Mouse (Mus musculus) c-Kit-positive CD71-positive TER-119-negative erythroid progenitor cells, embryonic 14.5 days (primary cell): Measurements from ENCODE around the gene Clic4.
"Not testable (repeated sequence)": the region's sequence is repeated elsewhere in the genome, so short reads cannot be mapped to it uniquely, and the experiment has no call there.

ENCODE experiments used
- DNase-seq: peaks from one replicate; pipeline ENCODE4 v3.0.0-alpha.2; 2013; ENCODE audit warnings: low read depth

The Clic4 gene

DNA sequence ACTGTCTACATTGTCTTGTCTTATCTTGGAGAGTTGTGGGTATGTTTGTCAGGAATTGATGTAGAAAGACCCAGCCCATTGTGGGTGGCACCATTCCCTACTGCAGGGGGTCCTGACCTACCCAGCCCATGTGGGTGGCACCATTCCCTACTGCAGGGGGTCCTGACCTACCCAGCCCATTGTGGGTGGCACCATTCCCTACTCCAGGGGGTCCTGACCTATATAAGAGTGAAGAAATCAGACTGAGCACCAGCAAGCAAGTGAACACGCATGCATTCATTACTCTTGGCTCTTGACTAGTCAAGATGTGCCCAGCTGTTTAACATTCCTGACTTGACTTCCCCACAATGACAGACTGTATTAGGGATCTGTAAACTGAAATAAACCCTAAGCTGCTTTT is 82.2 kb downstream of the Clic4 start:
- DNase-seq, result no peak

DNA sequence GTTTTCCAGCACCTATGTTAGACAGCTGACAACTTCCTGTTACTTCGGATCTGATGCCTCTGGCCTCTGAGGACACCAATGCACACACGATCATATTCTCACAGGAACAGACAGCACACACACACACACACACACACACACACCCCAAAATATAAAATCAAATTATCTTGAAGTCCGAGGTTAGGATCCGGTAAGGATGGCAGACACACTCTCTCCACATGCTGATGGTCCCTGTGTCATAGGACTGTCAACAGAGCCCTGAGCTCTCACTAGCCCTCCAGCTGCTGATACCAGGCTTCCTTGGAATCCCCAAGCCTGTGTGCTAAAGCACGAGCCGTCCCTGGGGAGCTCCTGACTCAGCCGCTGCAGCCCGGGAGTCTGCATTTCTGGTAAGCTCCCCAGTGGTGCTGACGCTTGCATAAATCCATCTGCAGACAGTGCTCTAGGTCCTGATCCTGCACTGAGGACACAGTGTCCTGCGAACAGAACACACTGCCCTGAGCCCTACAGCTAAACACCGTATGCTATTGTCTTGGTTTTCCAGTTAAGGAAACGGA is 83.1 kb downstream of the Clic4 start:
- no peak for DNase-seq

DNA sequence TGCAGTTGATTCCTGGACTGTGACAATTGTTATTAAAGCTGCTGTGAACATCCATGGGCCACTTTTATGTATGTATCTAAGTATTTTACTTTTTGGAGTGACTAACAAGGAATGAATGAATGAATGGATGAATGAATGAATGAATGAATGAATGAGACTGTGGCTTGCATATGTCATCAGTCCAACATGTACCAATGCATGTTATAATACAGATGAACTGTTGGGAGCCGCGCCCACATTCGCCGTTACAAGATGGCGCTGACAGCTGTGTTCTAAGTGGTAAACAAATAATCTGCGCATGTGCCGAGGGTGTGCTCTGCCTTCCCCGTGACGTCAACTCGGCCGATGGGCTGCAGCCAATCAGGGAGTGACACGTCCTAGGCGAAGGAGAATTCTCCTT is 88.3 kb downstream of the Clic4 start:
- DNase-seq, result not testable (repeated sequence)

- no peak for DNase-seq
Observed at GRCm38 (mm10) chr4:135181819-135182218, 90.8 kb downstream of the Clic4 start.

- no peak for DNase-seq
Observed at GRCm38 (mm10) chr4:135179077-135179481, 93.5 kb downstream of the Clic4 start.

DNA sequence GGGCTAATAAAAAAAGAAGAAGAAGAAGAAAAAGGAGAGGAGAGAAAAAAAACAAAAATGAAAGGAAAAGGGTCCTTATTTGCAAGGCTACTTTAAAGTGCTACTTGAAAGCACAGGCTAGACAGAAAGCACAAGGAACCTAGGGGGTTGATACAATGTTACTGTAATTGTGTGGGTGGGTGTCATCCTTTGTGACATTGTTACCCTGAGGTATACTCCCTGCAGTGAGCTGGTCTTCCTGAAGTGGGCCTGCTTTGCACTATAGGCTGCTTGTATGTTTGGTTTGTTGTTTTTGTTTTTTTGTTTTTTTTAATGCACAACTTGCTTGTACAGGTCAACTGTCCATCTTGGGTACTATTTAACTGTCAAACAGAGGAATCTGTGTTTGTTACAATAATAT is 95.0 kb downstream of the Clic4 start:
- no peak for DNase-seq

- DNase-seq, result no peak
Observed at GRCm38 (mm10) chr4:135175406-135176120, 97.1 kb downstream of the Clic4 start.

DNA sequence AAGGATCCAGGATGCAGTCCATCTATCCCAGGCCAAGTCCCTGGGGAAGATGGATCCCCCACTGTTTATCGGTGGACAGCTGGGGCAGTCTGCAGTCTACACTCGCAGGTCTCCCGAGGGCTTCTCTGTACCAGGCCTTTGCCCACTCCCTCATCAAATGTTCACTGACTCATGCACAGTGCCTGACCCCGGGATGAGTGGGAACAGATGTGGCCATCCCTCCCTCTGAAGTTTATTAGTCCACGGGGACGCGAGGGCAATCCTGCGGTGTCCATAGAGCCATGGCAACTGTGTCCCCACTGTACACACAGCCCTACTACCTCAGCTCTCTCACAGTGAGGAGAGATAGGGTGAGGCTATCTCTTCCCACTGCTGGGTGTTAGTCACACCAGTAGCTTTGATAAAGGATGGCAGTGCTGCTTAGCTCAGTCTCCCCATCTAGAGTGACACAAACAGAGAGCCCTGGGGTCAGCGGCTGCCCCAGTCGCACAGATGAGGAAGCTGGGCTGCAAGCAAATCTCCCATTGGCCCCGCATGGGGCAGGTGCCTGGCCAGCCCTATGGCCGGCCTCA is 101.2 kb downstream of the Clic4 start:
- DNase-seq, result no peak

GRCm38 (mm10) chr4:135169501-135169900 is 103.1 kb downstream of the Clic4 start:
- DNase-seq, result no peak

DNA sequence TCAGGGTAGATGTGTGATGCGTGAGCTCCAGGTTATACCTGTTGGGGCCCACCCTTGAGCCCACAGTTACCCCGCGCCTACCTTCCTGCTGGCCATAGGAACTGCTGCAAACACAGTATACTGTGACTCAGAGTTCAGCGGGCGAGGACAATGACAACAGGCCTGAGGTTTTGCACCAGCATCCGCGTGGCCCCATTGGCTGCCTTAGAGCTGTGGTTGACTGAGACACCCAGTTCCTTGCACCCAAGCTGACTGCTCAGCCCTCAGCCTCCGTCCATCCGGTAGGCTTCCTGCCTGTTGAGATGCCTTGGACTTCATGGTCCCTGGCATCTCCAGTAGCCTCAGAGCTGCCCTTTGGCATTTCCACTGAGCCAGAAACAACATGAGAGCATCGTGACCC is 103.5 kb downstream of the Clic4 start:
- no peak for DNase-seq

GRCm38 (mm10) chr4:135167816-135168527 is 104.6 kb downstream of the Clic4 start:
- DNase-seq, result no peak

GRCm38 (mm10) chr4:135166413-135167225 is 106.0 kb downstream of the Clic4 start:
- no peak for DNase-seq

GRCm38 (mm10) chr4:135165761-135166160 is 106.9 kb downstream of the Clic4 start:
- DNase-seq, result no peak
